Mouse (Mus musculus) forebrain, embryonic 14.5 days (tissue): ENCODE data around the gene 0610030E20Rik. TPM values are rescaled to one million over a fixed set of nuclear protein-coding genes. Genes with fewer than 3 reads are reported as not detected.
A peak's percentile ranks its signal among the peaks of the same experiment; 100 is the strongest.

ENCODE experiments used
- ATAC-seq: fragments of 200-750 bp; cut with Nextera tagmentation; 2 replicates; pipeline ENCODE4 v1.8.0; 2017; ENCODE audit warnings: mild to moderate bottlenecking, moderate library complexity
- DNase-seq: peaks from one replicate; pipeline ENCODE4 v3.0.0-alpha.2; 2015; ENCODE audit warnings: low spot score
- H3K27ac ChIP-seq: fragments of 300-500 bp; sonication (generic); 2 replicates; pipeline ENCODE4 v1.5.1; 2014; ENCODE audit warnings: low read depth, mild to moderate bottlenecking, control low read depth, low read length, moderate library complexity
- H3K27me3 ChIP-seq: fragments of 300-500 bp; sonication (generic); replicated peaks from 2 replicates; pipeline ENCODE4 v1.6.1; 2014; ENCODE audit warnings: low read length, control low read depth, mixed read lengths; ENCODE audit not compliant: control insufficient read depth, insufficient read depth
- H3K36me3 ChIP-seq: fragments of 300-500 bp; sonication (generic); 2 replicates; pipeline ENCODE4 v1.6.1; 2014; ENCODE audit warnings: low read length, control low read depth; ENCODE audit not compliant: control insufficient read depth, insufficient read depth
- H3K4me1 ChIP-seq: fragments of 300-500 bp; sonication (generic); 2 replicates; pipeline ENCODE4 v1.6.1; 2014; ENCODE audit warnings: antibody characterized with exemption, low read length, control low read depth; ENCODE audit not compliant: control insufficient read depth, insufficient read depth
- H3K4me2 ChIP-seq: fragments of 300-500 bp; sonication (generic); 2 replicates; pipeline ENCODE4 v1.6.1; 2014; ENCODE audit warnings: mild to moderate bottlenecking, control low read depth, low read length
- H3K4me3 ChIP-seq: fragments of 300-500 bp; sonication (generic); 2 replicates; pipeline ENCODE4 v1.5.1; 2014; ENCODE audit warnings: low read depth, low read length, control low read depth
- H3K9ac ChIP-seq: fragments of 300-500 bp; sonication (generic); 2 replicates; pipeline ENCODE4 v1.6.1; 2014; ENCODE audit warnings: mild to moderate bottlenecking, low read length, control low read depth, moderate library complexity
- H3K9me3 ChIP-seq: fragments of 300-500 bp; sonication (generic); replicated peaks from 2 replicates; pipeline ENCODE4 v1.6.1; 2016; ENCODE audit warnings: low read length, control low read depth, mixed read lengths; ENCODE audit not compliant: control insufficient read depth
- WGBS: fragments of 180-500 bp; shearing (Covaris S2); extraction: QIAGEN DNeasy Blood & Tissue Kit; methylation state at CpG from one replicate; pipeline ENCODE4 v1.1.7; 2014; 5-methylcytosine and 5-hydroxymethylcytosine counted together
- polyA plus RNA-seq: library from polyadenylated mRNA; unstranded; fragments of >200 nt; fragmentation: Nextera tagmentation; extraction: Ambion mirVana; gene quantifications from 2 replicates; pipeline ENCODE4 v1.2.1, GENCODE M21; 2014

Gene 0610030E20Rik
- polyA plus RNA-seq, 1 experiment from 2014 or later: 12.0 TPM

DNA sequence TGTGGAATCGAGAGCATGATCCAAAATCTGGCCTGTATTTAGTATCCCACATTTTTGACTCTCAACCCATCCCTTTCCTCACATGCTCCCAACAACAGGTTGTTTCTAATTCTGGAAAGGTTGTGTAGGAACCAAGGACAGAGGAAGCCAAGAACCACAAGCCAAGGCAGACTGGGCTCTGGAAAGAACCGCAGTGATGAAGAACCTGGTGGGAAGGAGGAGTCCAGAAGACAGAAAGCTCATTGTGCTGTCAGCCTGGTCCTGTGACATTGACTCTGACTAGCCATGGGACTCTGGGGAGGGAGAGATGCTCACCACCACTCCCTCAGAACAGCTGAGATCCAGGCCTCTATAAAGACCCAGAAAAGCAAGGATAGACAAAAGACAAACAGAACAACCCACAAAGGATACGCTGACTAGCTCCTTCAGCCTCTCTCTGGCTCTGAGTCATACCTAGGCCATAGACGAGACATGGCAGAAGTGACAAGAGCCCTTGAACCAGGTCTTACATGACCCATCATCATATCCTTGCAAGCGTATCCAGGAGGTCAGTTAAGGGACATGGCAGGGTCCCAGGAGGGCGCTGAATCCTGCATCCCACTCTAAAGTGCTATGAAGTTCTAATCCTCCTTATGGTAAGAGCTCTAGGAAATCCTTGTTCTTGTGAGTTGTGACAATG is 36.2 kb downstream of the 0610030E20Rik start:
- WGBS: 83% methylated on average over 6 of the region's 6 CpGs
- Histone ChIP-seq H3K4me1 (peaks cover 5% of the 10 kb centered on the region; the same call in 1 of the 2 replicates), H3K27me3 (peaks cover 19% of the 10 kb centered on the region), H3K9me3 (no peaks in the 10 kb centered on the region), H3K9ac (no peak overlapping the region), H3K4me2 (no peak overlapping the region), H3K27ac (no peak overlapping the region), H3K4me3 (no peak overlapping the region), H3K36me3 (no peaks in the 10 kb centered on the region)
- DNase-seq: no peak
- ATAC-seq: no peak

DNA sequence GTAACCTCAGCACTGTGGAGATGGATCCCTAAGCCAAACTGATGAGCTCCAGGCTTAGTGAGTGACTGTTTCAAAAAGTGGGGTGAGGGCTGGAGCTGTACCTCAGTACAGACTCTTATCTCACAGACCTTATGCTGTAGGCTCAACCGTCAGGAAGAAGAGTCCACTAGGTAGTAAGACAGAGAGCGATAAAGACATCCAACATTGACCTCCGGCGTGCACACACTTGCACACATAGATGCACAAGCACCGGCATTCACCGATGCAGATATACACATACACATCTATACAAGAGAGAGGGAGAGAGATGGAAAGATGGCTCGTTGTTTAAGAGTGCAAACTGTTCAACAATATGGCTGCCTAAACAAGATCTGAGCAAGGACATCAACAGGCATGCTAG is 36.8 kb downstream of the 0610030E20Rik start:
- no peak overlapping the region for H3K4me3 ChIP-seq
- peaks cover 5% of the 10 kb centered on the region; the same call in 1 of the 2 replicates for H3K4me1 ChIP-seq
- H3K27me3 ChIP-seq: peaks cover 19% of the 10 kb centered on the region
- H3K9ac ChIP-seq: no peak overlapping the region
- H3K4me2 ChIP-seq: no peak overlapping the region
- no peaks in the 10 kb centered on the region for H3K36me3 ChIP-seq
- H3K9me3 ChIP-seq: no peaks in the 10 kb centered on the region
- DNase-seq (no peak), ATAC-seq (no peak)
- WGBS: 93% methylated on average over 7 of the region's 7 CpGs
- H3K27ac ChIP-seq: no peak overlapping the region

DNA sequence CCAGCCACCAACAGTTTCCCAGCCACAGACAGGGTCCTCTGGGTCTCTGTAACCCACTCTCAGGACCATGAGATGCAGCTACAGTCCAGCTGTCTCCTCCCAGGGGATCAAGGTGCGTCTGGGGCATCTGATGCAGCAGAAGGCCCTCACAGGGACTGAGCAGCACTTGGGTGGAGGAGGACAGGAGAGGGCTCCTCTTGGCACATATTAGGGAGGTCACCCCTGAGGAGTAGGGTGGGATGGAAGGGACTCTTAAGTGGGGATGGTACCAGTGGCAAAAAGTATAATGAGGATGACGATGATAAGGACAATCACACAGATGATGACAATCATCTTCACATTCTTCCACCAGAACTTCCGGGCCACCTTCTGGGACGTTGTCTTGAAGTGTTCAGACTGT is 38.1 kb downstream of the 0610030E20Rik start:
- Histone ChIP-seq H3K36me3 (no peaks in the 10 kb centered on the region), H3K4me2 (no peak overlapping the region), H3K4me3 (no peak overlapping the region), H3K9me3 (no peaks in the 10 kb centered on the region), H3K27ac (no peak overlapping the region), H3K27me3 (0 out of 2 replicates have a peak, but pooled peaks cover 9% of the 10 kb centered on the region), H3K4me1 (peaks cover 10% of the 10 kb centered on the region), H3K9ac (no peak overlapping the region)
- 89% methylated on average over 4 of the region's 4 CpGs for WGBS
- no peak for DNase-seq
- ATAC-seq: no peak

GRCm38 (mm10) chr6:72386561-72386960 is 39.4 kb downstream of the 0610030E20Rik start:
- no peak overlapping the region for H3K4me2 ChIP-seq
- DNase-seq (no peak), ATAC-seq (no peak)
- H3K4me1 ChIP-seq: peaks cover 10% of the 10 kb centered on the region; the same call in 1 of the 2 replicates
- 0 out of 2 replicates have a peak, but pooled peaks cover 4% of the 10 kb centered on the region for H3K27me3 ChIP-seq
- no peak overlapping the region for H3K27ac ChIP-seq
- WGBS: 94% methylated on average over 2 of the region's 2 CpGs
- H3K4me3 ChIP-seq: no peak overlapping the region
- H3K36me3 ChIP-seq: no peaks in the 10 kb centered on the region
- no peak overlapping the region for H3K9ac ChIP-seq
- H3K9me3 ChIP-seq: no peaks in the 10 kb centered on the region

DNA sequence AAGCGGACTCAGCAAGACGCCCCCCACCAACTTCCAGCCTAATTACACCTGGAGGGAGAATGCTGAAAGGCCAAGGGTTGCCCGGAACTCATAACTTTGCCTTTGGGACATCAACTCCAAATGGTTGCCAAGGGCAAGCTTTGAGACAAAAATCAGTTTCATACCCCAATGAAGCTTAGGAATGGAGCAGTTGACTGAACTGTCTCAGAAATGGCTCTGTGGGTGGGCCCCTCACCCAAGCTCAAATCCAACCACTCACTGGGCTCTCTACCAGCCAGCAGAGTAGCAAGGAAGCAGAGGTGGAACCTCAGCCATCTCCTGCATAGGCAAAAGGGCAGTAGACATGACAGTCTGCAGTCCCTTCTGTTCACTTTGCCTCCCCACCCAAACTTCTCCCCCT is 40.7 kb downstream of the 0610030E20Rik start:
- ATAC-seq (no peak), DNase-seq (no peak)
- Histone ChIP-seq H3K4me3 (no peak overlapping the region), H3K4me2 (no peak overlapping the region), H3K27ac (no peak overlapping the region), H3K4me1 (peaks cover 10% of the 10 kb centered on the region; the same call in 1 of the 2 replicates), H3K27me3 (0 out of 2 replicates have a peak, but pooled peaks cover 4% of the 10 kb centered on the region), H3K9ac (no peak overlapping the region), H3K9me3 (no peaks in the 10 kb centered on the region), H3K36me3 (no peaks in the 10 kb centered on the region)
- 73% methylated on average over 3 of the region's 3 CpGs for WGBS

DNA sequence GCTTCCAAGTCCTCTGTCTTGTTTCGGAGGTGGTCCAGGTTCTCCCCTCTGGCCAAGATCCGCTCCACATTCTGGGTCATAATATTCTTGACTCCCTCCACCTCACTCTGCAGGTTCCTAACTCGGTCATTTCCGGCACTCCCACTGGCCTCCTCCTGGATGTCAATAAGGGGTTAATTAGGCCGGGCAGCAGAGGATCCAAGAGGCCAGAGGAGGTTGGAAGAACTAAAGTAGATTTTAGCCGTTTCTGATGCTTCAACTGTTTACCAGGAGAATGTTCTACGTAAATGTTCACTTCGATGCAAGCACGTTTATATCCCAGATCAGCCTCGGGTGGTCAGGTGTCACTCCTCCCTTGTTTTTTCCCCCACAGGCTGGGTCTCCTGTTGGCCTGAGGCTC is 41.1 kb downstream of the 0610030E20Rik start:
- H3K36me3 ChIP-seq: no peaks in the 10 kb centered on the region
- WGBS: 65% methylated on average over 10 of the region's 10 CpGs
- H3K27ac ChIP-seq: no peak overlapping the region
- ATAC-seq (no peak), DNase-seq (no peak)
- H3K4me3 ChIP-seq: no peak overlapping the region
- H3K4me2 ChIP-seq: no peak overlapping the region
- 0 out of 2 replicates have a peak, but pooled peaks cover 4% of the 10 kb centered on the region for H3K27me3 ChIP-seq
- peaks cover 10% of the 10 kb centered on the region; the same call in 1 of the 2 replicates for H3K4me1 ChIP-seq
- H3K9ac ChIP-seq: no peak overlapping the region
- H3K9me3 ChIP-seq: no peaks in the 10 kb centered on the region

- H3K27me3 ChIP-seq: 0 out of 2 replicates have a peak, but pooled peaks cover 4% of the 10 kb centered on the region
- ATAC-seq: no peak
Observed at GRCm38 (mm10) chr6:72388791-72389329, 41.7 kb downstream of the 0610030E20Rik start.

DNA sequence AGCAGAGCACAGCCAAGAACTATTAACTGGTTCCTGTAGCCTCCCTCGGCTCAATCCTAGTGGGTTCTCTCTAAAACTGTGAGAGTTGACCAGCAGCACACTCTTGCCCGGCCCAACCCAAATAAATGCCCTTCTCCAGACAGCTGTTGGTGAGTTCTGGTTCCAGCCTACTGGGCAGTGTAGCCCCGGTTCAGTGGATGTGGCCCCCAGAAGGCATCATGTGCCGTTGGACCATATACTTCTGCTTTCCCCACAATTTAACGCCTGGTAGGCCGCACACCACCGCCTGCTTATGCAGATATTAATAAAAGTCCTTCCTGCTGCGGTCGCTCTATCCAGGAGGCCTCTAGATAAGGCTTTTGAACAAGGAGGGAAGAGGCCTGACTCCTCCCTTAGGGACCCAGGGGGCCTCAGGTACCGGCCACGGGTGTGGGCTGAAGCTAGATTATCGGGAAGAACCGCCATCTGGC is 42.4 kb downstream of the 0610030E20Rik start:
- H3K4me3 ChIP-seq: peak overlapping the region; percentile 28; the same call in 1 of the 2 replicates
- H3K27ac ChIP-seq: no peak overlapping the region; the same call in 1 of the 2 replicates
- 37% methylated on average over 13 of the region's 13 CpGs for WGBS
- H3K9me3 ChIP-seq: no peaks in the 10 kb centered on the region
- ATAC-seq (peak; percentile 29; the same call in 1 of the 2 replicates), DNase-seq (no peak)
- H3K4me2 ChIP-seq: peak overlapping the region; percentile 56
- no peaks in the 10 kb centered on the region for H3K36me3 ChIP-seq
- peak overlapping the region; percentile 54 for H3K9ac ChIP-seq
- H3K4me1 ChIP-seq: peaks cover 10% of the 10 kb centered on the region; the same call in 1 of the 2 replicates
- H3K27me3 ChIP-seq: 0 out of 2 replicates have a peak, but pooled peaks cover 4% of the 10 kb centered on the region

More at GRCm38 (mm10) chr6:72388791-72389329, 41.7 kb downstream of the 0610030E20Rik start:
- peaks cover 10% of the 10 kb centered on the region; the same call in 1 of the 2 replicates for H3K4me1 ChIP-seq
- 93% methylated on average over 6 of the region's 6 CpGs for WGBS
- DNase-seq: no peak
- no peak overlapping the region for H3K9ac ChIP-seq
- H3K27ac ChIP-seq: no peak overlapping the region
- H3K9me3 ChIP-seq: no peaks in the 10 kb centered on the region
- no peak overlapping the region for H3K4me2 ChIP-seq
- no peaks in the 10 kb centered on the region for H3K36me3 ChIP-seq
- H3K4me3 ChIP-seq: no peak overlapping the region
